Mouse (Mus musculus): Measurements from ENCODE around the gene Galntl5. TPM values are rescaled to one million over a fixed set of nuclear protein-coding genes. Genes with fewer than 3 reads are reported as not detected.
"Not testable (repeated sequence)": the region's sequence is repeated elsewhere in the genome, so short reads cannot be mapped to it uniquely, and the experiment has no call there.

The Galntl5 gene
- total RNA-seq, 2 experiments from 2014 or later: not detected

GRCm38 (mm10) chr5:25190521-25190920 is 9.3 kb downstream of the Galntl5 start:
- DNase-seq: peak; percentile 18

GRCm38 (mm10) chr5:25211872-25212271 is 30.6 kb downstream of the Galntl5 start:
- DNase-seq: no peak

- DNase-seq: not testable (repeated sequence)
Measured at GRCm38 (mm10) chr5:25213216-25213615, 32.0 kb downstream of the Galntl5 start.

GRCm38 (mm10) chr5:25215006-25215405 is 33.7 kb downstream of the Galntl5 start:
- no peak for DNase-seq

- DNase-seq: no peak
Measured at GRCm38 (mm10) chr5:25221604-25222003, 40.3 kb downstream of the Galntl5 start, which contains the start of gene Galnt11. TSS of gene Galnt11 (plus strand) at chr5:25221904.

GRCm38 (mm10) chr5:25222752-25223702 is 41.8 kb downstream of the Galntl5 start, which contains the start of gene E130116L18Rik:
TSS of gene E130116L18Rik (minus strand) at chr5:25223153.
- peak; percentile 94 for DNase-seq

GRCm38 (mm10) chr5:25224377-25224776 is 43.1 kb downstream of the Galntl5 start:
- DNase-seq: not testable (repeated sequence)

- no peak for DNase-seq
Measured at GRCm38 (mm10) chr5:25243101-25243500, 61.8 kb downstream of the Galntl5 start.

- no peak for DNase-seq
Measured at GRCm38 (mm10) chr5:25245806-25246472, 64.7 kb downstream of the Galntl5 start.

GRCm38 (mm10) chr5:25246473-25246865 is 65.2 kb downstream of the Galntl5 start:
- no peak for DNase-seq

- DNase-seq: no peak
Measured at GRCm38 (mm10) chr5:25247036-25247435, 65.8 kb downstream of the Galntl5 start.

- DNase-seq: no peak
Measured at GRCm38 (mm10) chr5:25252423-25252822, 71.2 kb downstream of the Galntl5 start.

GRCm38 (mm10) chr5:25252825-25253544 is 71.7 kb downstream of the Galntl5 start:
- DNase-seq: no peak

GRCm38 (mm10) chr5:25254491-25254890 is 73.2 kb downstream of the Galntl5 start:
- no peak for DNase-seq

GRCm38 (mm10) chr5:25256686-25257085 is 75.4 kb downstream of the Galntl5 start:
- DNase-seq: no peak

- no peak for DNase-seq
Measured at GRCm38 (mm10) chr5:25261452-25261851, 80.2 kb downstream of the Galntl5 start.

- DNase-seq: no peak
Measured at GRCm38 (mm10) chr5:25262266-25262665, 81.0 kb downstream of the Galntl5 start.

- no peak for DNase-seq
Measured at GRCm38 (mm10) chr5:25268258-25268888, 87.1 kb downstream of the Galntl5 start.
